Mouse (Mus musculus): ENCODE data around the gene Cldn14. TPM values are rescaled to one million over a fixed set of nuclear protein-coding genes. Genes with fewer than 3 reads are reported as not detected.
"Not testable (repeated sequence)": the region's sequence is repeated elsewhere in the genome, so short reads cannot be mapped to it uniquely, and the experiment has no call there.

The Cldn14 gene
- polyA plus RNA-seq, 1 experiment from 2014 or later = not detected

- ATAC-seq (replicated peaks; ENCODE audit: extremely low read depth, insufficient read depth, low FRiP score) = no peak
- no peak overlapping the region for H3K27ac ChIP-seq (ENCODE audit: low read length)
- H3K4me2 ChIP-seq (ENCODE audit: low read depth, low read length) = no peak overlapping the region
- H3K27me3 ChIP-seq (ENCODE audit: control insufficient read depth, insufficient read depth, low read length) = peaks cover 10% of the 10 kb centered on the region; the same call in 1 of the 2 replicates
- H3K4me3 ChIP-seq (ENCODE audit: low read length) = no peak overlapping the region
- H3K9ac ChIP-seq (ENCODE audit: low read length) = no peak overlapping the region
- 61% methylated on average over 12 of the region's 12 CpGs for WGBS
- no peaks in the 10 kb centered on the region; the same call in 1 of the 2 replicates for H3K4me1 ChIP-seq (ENCODE audit: control insufficient read depth, insufficient read depth, low read length)
- no peaks in the 10 kb centered on the region for H3K9me3 ChIP-seq (replicated peaks; ENCODE audit: control insufficient read depth, low read length)
- no peaks in the 10 kb centered on the region for H3K36me3 ChIP-seq (ENCODE audit: control insufficient read depth, insufficient read depth)
These were observed 29.8 kb upstream of the Cldn14 start for GRCm38 (mm10) chr16:94038272-94038985.

DNA sequence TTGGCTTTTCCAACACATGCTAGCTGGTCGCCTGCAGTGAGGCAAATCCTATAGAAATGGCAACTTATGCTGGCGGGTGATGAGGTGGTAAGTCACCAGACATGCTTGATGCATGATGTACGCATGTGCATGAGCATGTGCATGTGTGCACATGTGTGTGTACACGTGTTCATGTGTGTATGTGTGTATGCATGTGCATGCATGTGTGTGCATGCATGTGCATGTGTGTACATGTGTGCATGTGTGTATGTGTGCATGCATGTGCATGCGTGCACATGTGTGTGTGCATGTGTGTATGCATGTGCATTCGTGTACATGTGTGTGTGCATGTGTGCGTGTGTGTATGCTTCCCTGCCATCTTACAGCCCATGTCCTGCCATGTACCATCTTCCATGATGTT lies 28.6 kb upstream of the Cldn14 start:
- no peak overlapping the region for H3K27ac ChIP-seq (ENCODE audit: low read length)
- H3K27me3 ChIP-seq (ENCODE audit: control insufficient read depth, insufficient read depth, low read length) = peaks cover 10% of the 10 kb centered on the region; the same call in 1 of the 2 replicates
- H3K36me3 ChIP-seq (ENCODE audit: control insufficient read depth, insufficient read depth) = no peaks in the 10 kb centered on the region
- ATAC-seq (replicated peaks; ENCODE audit: extremely low read depth, insufficient read depth, low FRiP score) = no peak
- H3K4me2 ChIP-seq (ENCODE audit: low read depth, low read length) = no peak overlapping the region
- H3K9me3 ChIP-seq (replicated peaks; ENCODE audit: control insufficient read depth, low read length) = no peaks in the 10 kb centered on the region
- 80% methylated on average over 7 of the region's 7 CpGs for WGBS
- no peak overlapping the region for H3K9ac ChIP-seq (ENCODE audit: low read length)
- no peaks in the 10 kb centered on the region; the same call in 1 of the 2 replicates for H3K4me1 ChIP-seq (ENCODE audit: control insufficient read depth, insufficient read depth, low read length)
- no peak overlapping the region for H3K4me3 ChIP-seq (ENCODE audit: low read length)

GRCm38 (mm10) chr16:94034152-94034551 lies 25.5 kb upstream of the Cldn14 start:
- ATAC-seq (replicated peaks; ENCODE audit: extremely low read depth, insufficient read depth, low FRiP score) = no peak
- WGBS = 63% methylated on average over 9 of the region's 9 CpGs

GRCm38 (mm10) chr16:94032270-94032669 lies 23.6 kb upstream of the Cldn14 start:
- Histone ChIP-seq H3K36me3 (ENCODE audit: control insufficient read depth, insufficient read depth) (no peaks in the 10 kb centered on the region), H3K4me3 (ENCODE audit: low read length) (no peak overlapping the region), H3K27ac (ENCODE audit: low read length) (no peak overlapping the region), H3K9me3 (replicated peaks; ENCODE audit: control insufficient read depth, low read length) (no peaks in the 10 kb centered on the region), H3K9ac (ENCODE audit: low read length) (no peak overlapping the region), H3K27me3 (ENCODE audit: control insufficient read depth, insufficient read depth, low read length) (no peaks in the 10 kb centered on the region), H3K4me1 (ENCODE audit: control insufficient read depth, insufficient read depth, low read length) (no peaks in the 10 kb centered on the region), H3K4me2 (ENCODE audit: low read depth, low read length) (no peak overlapping the region)
- WGBS = 74% methylated on average over 5 of the region's 5 CpGs
- no peak for ATAC-seq (replicated peaks; ENCODE audit: extremely low read depth, insufficient read depth, low FRiP score)

More at GRCm38 (mm10) chr16:94034152-94034551, 25.5 kb upstream of the Cldn14 start:
- H3K4me3 ChIP-seq (ENCODE audit: low read length) = no peak overlapping the region
- H3K9me3 ChIP-seq (replicated peaks; ENCODE audit: control insufficient read depth, low read length) = no peaks in the 10 kb centered on the region
- H3K4me1 ChIP-seq (ENCODE audit: control insufficient read depth, insufficient read depth, low read length) = no peaks in the 10 kb centered on the region
- no peak overlapping the region for H3K27ac ChIP-seq (ENCODE audit: low read length)
- no peaks in the 10 kb centered on the region for H3K27me3 ChIP-seq (ENCODE audit: control insufficient read depth, insufficient read depth, low read length)
- no peak overlapping the region for H3K9ac ChIP-seq (ENCODE audit: low read length)
- H3K4me2 ChIP-seq (ENCODE audit: low read depth, low read length) = no peak overlapping the region
- no peaks in the 10 kb centered on the region for H3K36me3 ChIP-seq (ENCODE audit: control insufficient read depth, insufficient read depth)

GRCm38 (mm10) chr16:94023352-94024280 lies 15.0 kb upstream of the Cldn14 start:
- no peak for ATAC-seq (replicated peaks; ENCODE audit: extremely low read depth, insufficient read depth, low FRiP score)
- H3K36me3 ChIP-seq (ENCODE audit: control insufficient read depth, insufficient read depth) = no peaks in the 10 kb centered on the region
- H3K9me3 ChIP-seq (replicated peaks; ENCODE audit: control insufficient read depth, low read length) = peaks cover 11% of the 10 kb centered on the region; the same call in 1 of the 2 replicates
- H3K4me1 ChIP-seq (ENCODE audit: control insufficient read depth, insufficient read depth, low read length) = no peaks in the 10 kb centered on the region
- H3K4me3 ChIP-seq (ENCODE audit: low read length) = no peak overlapping the region
- 62% methylated on average over 28 of the region's 28 CpGs for WGBS
- no peak overlapping the region for H3K9ac ChIP-seq (ENCODE audit: low read length)
- H3K27me3 ChIP-seq (ENCODE audit: control insufficient read depth, insufficient read depth, low read length) = no peaks in the 10 kb centered on the region
- no peak overlapping the region for H3K27ac ChIP-seq (ENCODE audit: low read length)
- H3K4me2 ChIP-seq (ENCODE audit: low read depth, low read length) = no peak overlapping the region

GRCm38 (mm10) chr16:94019725-94020124 lies 11.1 kb upstream of the Cldn14 start:
- H3K4me3 ChIP-seq (ENCODE audit: low read length); H3K27me3 ChIP-seq (ENCODE audit: control insufficient read depth, insufficient read depth, low read length); H3K4me1 ChIP-seq (ENCODE audit: control insufficient read depth, insufficient read depth, low read length); H3K27ac ChIP-seq (ENCODE audit: low read length); H3K36me3 ChIP-seq (ENCODE audit: control insufficient read depth, insufficient read depth); H3K9me3 ChIP-seq (replicated peaks; ENCODE audit: control insufficient read depth, low read length); H3K9ac ChIP-seq (ENCODE audit: low read length); H3K4me2 ChIP-seq (ENCODE audit: low read depth, low read length); ATAC-seq (replicated peaks; ENCODE audit: extremely low read depth, insufficient read depth, low FRiP score): not testable (repeated sequence)
- WGBS = 61% methylated on average over 8 of the region's 8 CpGs

DNA sequence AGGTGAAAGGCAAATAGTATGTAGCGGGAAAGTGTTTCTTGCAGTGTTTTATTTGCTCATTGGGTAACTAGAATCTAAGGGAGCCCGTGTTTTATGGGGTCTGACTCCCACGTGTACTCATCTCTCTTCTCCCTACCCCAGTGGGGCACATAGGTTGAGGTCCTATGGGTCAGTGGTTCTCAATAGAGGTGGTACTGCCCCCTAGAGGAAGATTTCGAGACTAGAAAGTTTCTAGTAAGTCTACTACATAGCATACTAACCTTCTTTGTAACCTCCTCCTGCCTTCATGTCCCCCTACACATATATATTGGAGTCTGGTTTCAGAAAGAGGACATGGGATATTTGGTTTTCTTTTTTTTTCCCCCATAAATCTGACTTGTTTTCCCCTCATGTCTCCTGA lies 9.3 kb upstream of the Cldn14 start:
- Histone ChIP-seq H3K4me2 (ENCODE audit: low read depth, low read length) (no peak overlapping the region), H3K27me3 (ENCODE audit: control insufficient read depth, insufficient read depth, low read length) (no peaks in the 10 kb centered on the region), H3K4me1 (ENCODE audit: control insufficient read depth, insufficient read depth, low read length) (no peaks in the 10 kb centered on the region), H3K4me3 (ENCODE audit: low read length) (no peak overlapping the region), H3K27ac (ENCODE audit: low read length) (no peak overlapping the region), H3K9ac (ENCODE audit: low read length) (no peak overlapping the region), H3K9me3 (replicated peaks; ENCODE audit: control insufficient read depth, low read length) (no peaks in the 10 kb centered on the region), H3K36me3 (ENCODE audit: control insufficient read depth, insufficient read depth) (no peaks in the 10 kb centered on the region)
- WGBS = 71% methylated on average over 4 of the region's 4 CpGs
- no peak for ATAC-seq (replicated peaks; ENCODE audit: extremely low read depth, insufficient read depth, low FRiP score)

DNA sequence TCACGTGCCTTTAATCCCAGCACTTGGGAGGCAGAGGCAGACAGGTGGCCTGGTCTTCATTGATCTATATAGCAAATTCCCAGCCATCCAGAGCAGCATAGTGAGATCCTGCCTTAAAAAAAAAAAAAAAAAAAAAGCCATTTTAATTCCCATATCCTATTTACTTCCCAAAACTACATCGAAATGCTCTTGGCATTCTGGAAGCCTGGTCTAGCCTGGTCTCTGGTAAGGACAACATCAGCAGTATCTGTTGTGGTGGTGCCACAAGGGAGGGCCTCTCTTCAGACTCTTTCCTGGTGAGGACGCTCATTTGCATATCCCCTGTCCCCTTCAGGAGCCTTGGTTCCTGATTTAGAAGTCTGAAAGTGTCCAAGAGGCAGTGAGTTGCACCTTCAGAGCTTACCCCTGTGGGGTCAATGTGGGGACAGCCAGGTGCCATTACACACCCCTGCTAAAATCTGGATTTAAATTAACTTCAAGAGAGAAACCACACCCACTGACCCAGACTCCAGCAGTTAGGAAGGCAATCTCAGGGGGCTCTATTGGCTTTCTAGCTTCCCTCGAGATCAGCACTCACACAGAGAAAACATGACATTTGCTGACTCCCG lies 6.0 kb upstream of the Cldn14 start:
- Histone ChIP-seq H3K36me3 (ENCODE audit: control insufficient read depth, insufficient read depth) (no peaks in the 10 kb centered on the region), H3K4me3 (ENCODE audit: low read length) (no peak overlapping the region), H3K4me2 (ENCODE audit: low read depth, low read length) (no peak overlapping the region), H3K9ac (ENCODE audit: low read length) (no peak overlapping the region), H3K9me3 (replicated peaks; ENCODE audit: control insufficient read depth, low read length) (no peaks in the 10 kb centered on the region), H3K4me1 (ENCODE audit: control insufficient read depth, insufficient read depth, low read length) (no peaks in the 10 kb centered on the region), H3K27me3 (ENCODE audit: control insufficient read depth, insufficient read depth, low read length) (no peaks in the 10 kb centered on the region), H3K27ac (ENCODE audit: low read length) (no peak overlapping the region)
- WGBS = 71% methylated on average over 5 of the region's 5 CpGs
- no peak for ATAC-seq (replicated peaks; ENCODE audit: extremely low read depth, insufficient read depth, low FRiP score)

Measured in heart, embryonic 16.5 days (tissue).